Mouse (Mus musculus): Measurements from ENCODE around the gene Omt2b.
"Not testable (repeated sequence)": the region's sequence is repeated elsewhere in the genome, so short reads cannot be mapped to it uniquely, and the experiment has no call there.

Gene Omt2b

GRCm38 (mm10) chr9:78364701-78365100, 37.3 kb downstream of the Omt2b start:
- TF ChIP-seq POU5F1 (IDR thresholded peaks at IDR 0.05; ENCODE audit: borderline replicate concordance, low read length) (peak; percentile 83), NANOG (IDR thresholded peaks at IDR 0.05; ENCODE audit: borderline replicate concordance, low read length) (peak; percentile 80), CTCF (conservative IDR thresholded peaks at IDR 0.05; ENCODE audit: low read length) (no peak)

GRCm38 (mm10) chr9:78365850-78366544, 38.6 kb downstream of the Omt2b start:
- Histone ChIP-seq H3K4me3 (replicated peaks; ENCODE audit: low read length) (peak overlapping the region; percentile 68), H3K27me3 (ENCODE audit: insufficient read depth, low read length) (no peaks in the 10 kb centered on the region), H3K36me3 (ENCODE audit: insufficient read depth, low read length) (no peaks in the 10 kb centered on the region), H3K9me3 (ENCODE audit: low read length) (no peaks in the 10 kb centered on the region), H3K4me1 (replicated peaks; ENCODE audit: low read depth, low read length) (peaks cover 76% of the 10 kb centered on the region)
- TF ChIP-seq NANOG (IDR thresholded peaks at IDR 0.05; ENCODE audit: borderline replicate concordance, low read length) = no peak
- no peak for TF ChIP-seq POU5F1 (IDR thresholded peaks at IDR 0.05; ENCODE audit: borderline replicate concordance, low read length)

More at GRCm38 (mm10) chr9:78364701-78365100, 37.3 kb downstream of the Omt2b start:
- H3K36me3 ChIP-seq (ENCODE audit: insufficient read depth, low read length) = no peaks in the 10 kb centered on the region
- H3K9me3 ChIP-seq (ENCODE audit: low read length) = no peaks in the 10 kb centered on the region
- H3K4me3 ChIP-seq (replicated peaks; ENCODE audit: low read length) = peak overlapping the region; percentile 68
- no peaks in the 10 kb centered on the region for H3K27me3 ChIP-seq (ENCODE audit: insufficient read depth, low read length)
- peaks cover 76% of the 10 kb centered on the region for H3K4me1 ChIP-seq (replicated peaks; ENCODE audit: low read depth, low read length)

- H3K4me3 ChIP-seq (replicated peaks; ENCODE audit: low read length) = peak within 1 kb of the TSS; percentile 82
- not testable (repeated sequence) for H3K9me3 ChIP-seq (ENCODE audit: low read length); H3K36me3 ChIP-seq (ENCODE audit: insufficient read depth, low read length); H3K27me3 ChIP-seq (ENCODE audit: insufficient read depth, low read length)
- H3K4me1 ChIP-seq (replicated peaks; ENCODE audit: low read depth, low read length) = peaks cover 76% of the 10 kb centered on the region
Observed at GRCm38 (mm10) chr9:78367959-78368358, 40.6 kb downstream of the Omt2b start, which contains the start of gene Dppa5a. TSS of gene Dppa5a (minus strand) at chr9:78368177.

- no peak for TF ChIP-seq NANOG (IDR thresholded peaks at IDR 0.05; ENCODE audit: borderline replicate concordance, low read length)
- TF ChIP-seq CTCF (conservative IDR thresholded peaks at IDR 0.05; ENCODE audit: low read length) = no peak
- TF ChIP-seq POU5F1 (IDR thresholded peaks at IDR 0.05; ENCODE audit: borderline replicate concordance, low read length) = peak; percentile 68; the same call in 1 of the 2 replicates
- H3K27me3 ChIP-seq (ENCODE audit: insufficient read depth, low read length) = no peaks in the 10 kb centered on the region
- no peaks in the 10 kb centered on the region for H3K36me3 ChIP-seq (ENCODE audit: insufficient read depth, low read length)
Observed at GRCm38 (mm10) chr9:78368671-78369293, 41.4 kb downstream of the Omt2b start.

GRCm38 (mm10) chr9:78369349-78369748, 42.0 kb downstream of the Omt2b start:
- H3K9me3 ChIP-seq (ENCODE audit: low read length) = no peaks in the 10 kb centered on the region
- peaks cover 76% of the 10 kb centered on the region for H3K4me1 ChIP-seq (replicated peaks; ENCODE audit: low read depth, low read length)
- TF ChIP-seq NANOG (IDR thresholded peaks at IDR 0.05; ENCODE audit: borderline replicate concordance, low read length) (no peak), POU5F1 (IDR thresholded peaks at IDR 0.05; ENCODE audit: borderline replicate concordance, low read length) (no peak), CTCF (conservative IDR thresholded peaks at IDR 0.05; ENCODE audit: low read length) (no peak)
- no peaks in the 10 kb centered on the region for H3K36me3 ChIP-seq (ENCODE audit: insufficient read depth, low read length)
- peak overlapping the region; percentile 82 for H3K4me3 ChIP-seq (replicated peaks; ENCODE audit: low read length)
- no peaks in the 10 kb centered on the region for H3K27me3 ChIP-seq (ENCODE audit: insufficient read depth, low read length)

More at GRCm38 (mm10) chr9:78368671-78369293, 41.4 kb downstream of the Omt2b start:
- peak overlapping the region; percentile 82 for H3K4me3 ChIP-seq (replicated peaks; ENCODE audit: low read length)
- H3K4me1 ChIP-seq (replicated peaks; ENCODE audit: low read depth, low read length) = peaks cover 76% of the 10 kb centered on the region
- H3K9me3 ChIP-seq (ENCODE audit: low read length) = no peaks in the 10 kb centered on the region

- Histone ChIP-seq H3K4me1 (replicated peaks; ENCODE audit: low read depth, low read length) (peaks cover 78% of the 10 kb centered on the region), H3K27me3 (ENCODE audit: insufficient read depth, low read length) (no peaks in the 10 kb centered on the region), H3K4me3 (replicated peaks; ENCODE audit: low read length) (peak overlapping the region; percentile 82), H3K36me3 (ENCODE audit: insufficient read depth, low read length) (no peaks in the 10 kb centered on the region), H3K9me3 (ENCODE audit: low read length) (no peaks in the 10 kb centered on the region)
- TF ChIP-seq NANOG (IDR thresholded peaks at IDR 0.05; ENCODE audit: borderline replicate concordance, low read length) = no peak
- no peak for TF ChIP-seq CTCF (conservative IDR thresholded peaks at IDR 0.05; ENCODE audit: low read length)
- TF ChIP-seq POU5F1 (IDR thresholded peaks at IDR 0.05; ENCODE audit: borderline replicate concordance, low read length) = no peak
Observed at GRCm38 (mm10) chr9:78369786-78370185, 42.4 kb downstream of the Omt2b start.

GRCm38 (mm10) chr9:78371441-78371840, 44.1 kb downstream of the Omt2b start:
- Histone ChIP-seq H3K27me3 (ENCODE audit: insufficient read depth, low read length) (no peaks in the 10 kb centered on the region), H3K4me1 (replicated peaks; ENCODE audit: low read depth, low read length) (peaks cover 80% of the 10 kb centered on the region), H3K4me3 (replicated peaks; ENCODE audit: low read length) (0 out of 2 replicates have a peak overlapping the region, but pooled peaks have one; percentile 1), H3K9me3 (ENCODE audit: low read length) (no peaks in the 10 kb centered on the region), H3K36me3 (ENCODE audit: insufficient read depth, low read length) (peaks cover 3% of the 10 kb centered on the region)
- TF ChIP-seq NANOG (IDR thresholded peaks at IDR 0.05; ENCODE audit: borderline replicate concordance, low read length) (peak; percentile 23; the same call in 1 of the 2 replicates), CTCF (conservative IDR thresholded peaks at IDR 0.05; ENCODE audit: low read length) (no peak), POU5F1 (IDR thresholded peaks at IDR 0.05; ENCODE audit: borderline replicate concordance, low read length) (no peak)

- Histone ChIP-seq H3K4me1 (replicated peaks; ENCODE audit: low read depth, low read length) (peaks cover 92% of the 10 kb centered on the region), H3K4me3 (replicated peaks; ENCODE audit: low read length) (0 out of 2 replicates have a peak overlapping the region, but pooled peaks have one; percentile 1), H3K27me3 (ENCODE audit: insufficient read depth, low read length) (no peaks in the 10 kb centered on the region), H3K36me3 (ENCODE audit: insufficient read depth, low read length) (peaks cover 8% of the 10 kb centered on the region), H3K9me3 (ENCODE audit: low read length) (no peaks in the 10 kb centered on the region)
- TF ChIP-seq CTCF (conservative IDR thresholded peaks at IDR 0.05; ENCODE audit: low read length) (no peak), POU5F1 (IDR thresholded peaks at IDR 0.05; ENCODE audit: borderline replicate concordance, low read length) (no peak), NANOG (IDR thresholded peaks at IDR 0.05; ENCODE audit: borderline replicate concordance, low read length) (no peak)
Observed at GRCm38 (mm10) chr9:78372827-78373504, 45.6 kb downstream of the Omt2b start.

Measured in E14TG2a.4 (cell line).